Mouse (Mus musculus): Measurements from ENCODE around the gene Pnma5. TPM values are rescaled to one million over a fixed set of nuclear protein-coding genes. Genes with fewer than 3 reads are reported as not detected.

Gene Pnma5
- polyA plus RNA-seq, 1 experiment from 2014 or later = not detected

DNA sequence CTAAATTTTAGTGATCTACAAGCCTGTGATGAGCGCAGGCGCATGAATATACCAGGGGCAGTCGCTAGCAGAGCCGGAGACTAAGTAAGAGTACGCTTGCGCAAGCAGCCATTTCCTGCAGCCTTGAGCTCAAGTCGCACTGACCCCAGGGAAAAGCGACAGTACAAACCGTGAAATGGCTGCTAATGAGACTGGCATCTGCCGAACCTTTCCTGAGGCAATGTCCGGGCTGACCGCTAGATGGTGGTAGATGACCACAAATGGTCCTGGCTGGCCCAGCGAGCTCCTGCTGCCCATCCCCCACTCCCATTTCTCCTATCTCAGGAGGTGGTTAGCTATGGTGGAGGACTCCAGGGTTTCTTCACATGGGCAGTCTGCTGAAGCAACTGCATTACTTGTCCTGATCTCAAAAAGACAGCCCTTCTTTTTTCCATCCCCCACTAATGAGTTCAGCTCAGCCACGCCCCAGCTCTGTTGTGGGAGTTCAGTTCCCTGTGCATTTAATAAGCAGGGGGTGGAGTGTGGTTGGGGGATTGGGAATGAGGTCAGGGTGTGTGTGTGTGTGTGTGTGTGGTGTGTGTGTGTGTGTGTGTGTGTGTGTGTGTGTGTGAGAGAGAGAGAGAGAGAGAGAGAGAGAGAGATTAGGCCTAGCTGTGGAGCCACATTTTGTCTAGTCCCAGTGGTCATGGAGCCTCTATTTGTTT is 17.1 kb upstream of the Pnma5 start:
- no peaks in the 10 kb centered on the region for H3K36me3 ChIP-seq (replicated peaks; ENCODE audit: control insufficient read depth, insufficient read depth, low read depth, low read length)
- H3K27ac ChIP-seq (replicated peaks; ENCODE audit: low read depth, low read length) = no peak overlapping the region
- H3K9ac ChIP-seq (replicated peaks; ENCODE audit: low read length) = no peak overlapping the region
- ATAC-seq (replicated peaks; ENCODE audit: insufficient number of reproducible peaks, low FRiP score, low TSS enrichment, low read depth) (peak; percentile 90), DNase-seq (ENCODE audit: low spot score) (peak; percentile 91)
- no peaks in the 10 kb centered on the region for H3K27me3 ChIP-seq (ENCODE audit: control insufficient read depth, insufficient read depth, low read length)
- no peak overlapping the region for H3K4me3 ChIP-seq (ENCODE audit: low read depth, low read length)
- no peak overlapping the region for H3K4me2 ChIP-seq (ENCODE audit: low read depth, low read length)
- 12% methylated on average over 14 of the region's 14 CpGs for WGBS
- H3K9me3 ChIP-seq (replicated peaks; ENCODE audit: control insufficient read depth, low read length) = no peaks in the 10 kb centered on the region
- no peaks in the 10 kb centered on the region for H3K4me1 ChIP-seq (ENCODE audit: control insufficient read depth, insufficient read depth, low read length)

- Histone ChIP-seq H3K27ac (replicated peaks; ENCODE audit: low read depth, low read length) (no peak overlapping the region), H3K36me3 (replicated peaks; ENCODE audit: control insufficient read depth, insufficient read depth, low read depth, low read length) (no peaks in the 10 kb centered on the region), H3K9me3 (replicated peaks; ENCODE audit: control insufficient read depth, low read length) (no peaks in the 10 kb centered on the region), H3K9ac (replicated peaks; ENCODE audit: low read length) (no peak overlapping the region), H3K4me3 (ENCODE audit: low read depth, low read length) (no peak overlapping the region), H3K4me2 (ENCODE audit: low read depth, low read length) (no peak overlapping the region), H3K4me1 (ENCODE audit: control insufficient read depth, insufficient read depth, low read length) (no peaks in the 10 kb centered on the region), H3K27me3 (ENCODE audit: control insufficient read depth, insufficient read depth, low read length) (no peaks in the 10 kb centered on the region)
- ATAC-seq (replicated peaks; ENCODE audit: insufficient number of reproducible peaks, low FRiP score, low TSS enrichment, low read depth) = no peak
- WGBS = 79% methylated on average over 12 of the region's 12 CpGs
- DNase-seq (ENCODE audit: low spot score) = no peak
Observed at GRCm38 (mm10) chrX:73039666-73040065, 2.8 kb upstream of the Pnma5 start.

GRCm38 (mm10) chrX:73038831-73039230 is 1.9 kb upstream of the Pnma5 start:
- H3K9me3 ChIP-seq (replicated peaks; ENCODE audit: control insufficient read depth, low read length) = no peaks in the 10 kb centered on the region
- H3K9ac ChIP-seq (replicated peaks; ENCODE audit: low read length) = no peak overlapping the region
- 80% methylated on average over 8 of the region's 8 CpGs for WGBS
- ATAC-seq (replicated peaks; ENCODE audit: insufficient number of reproducible peaks, low FRiP score, low TSS enrichment, low read depth) = no peak
- H3K27ac ChIP-seq (replicated peaks; ENCODE audit: low read depth, low read length) = no peak overlapping the region
- no peaks in the 10 kb centered on the region for H3K27me3 ChIP-seq (ENCODE audit: control insufficient read depth, insufficient read depth, low read length)
- H3K4me3 ChIP-seq (ENCODE audit: low read depth, low read length) = no peak overlapping the region
- no peaks in the 10 kb centered on the region for H3K4me1 ChIP-seq (ENCODE audit: control insufficient read depth, insufficient read depth, low read length)
- no peak overlapping the region for H3K4me2 ChIP-seq (ENCODE audit: low read depth, low read length)
- H3K36me3 ChIP-seq (replicated peaks; ENCODE audit: control insufficient read depth, insufficient read depth, low read depth, low read length) = no peaks in the 10 kb centered on the region
- no peak for DNase-seq (ENCODE audit: low spot score)

GRCm38 (mm10) chrX:73012846-73013245 is 24.1 kb downstream of the Pnma5 start:
- no peaks in the 10 kb centered on the region for H3K4me1 ChIP-seq (ENCODE audit: control insufficient read depth, insufficient read depth, low read length)
- ATAC-seq (replicated peaks; ENCODE audit: insufficient number of reproducible peaks, low FRiP score, low TSS enrichment, low read depth) (no peak), DNase-seq (ENCODE audit: low spot score) (no peak)
- 61% methylated on average over 4 of the region's 4 CpGs for WGBS
- no peak overlapping the region for H3K4me3 ChIP-seq (ENCODE audit: low read depth, low read length)
- no peaks in the 10 kb centered on the region for H3K27me3 ChIP-seq (ENCODE audit: control insufficient read depth, insufficient read depth, low read length)
- H3K9ac ChIP-seq (replicated peaks; ENCODE audit: low read length) = no peak overlapping the region
- H3K36me3 ChIP-seq (replicated peaks; ENCODE audit: control insufficient read depth, insufficient read depth, low read depth, low read length) = no peaks in the 10 kb centered on the region
- no peaks in the 10 kb centered on the region for H3K9me3 ChIP-seq (replicated peaks; ENCODE audit: control insufficient read depth, low read length)
- no peak overlapping the region for H3K27ac ChIP-seq (replicated peaks; ENCODE audit: low read depth, low read length)
- H3K4me2 ChIP-seq (ENCODE audit: low read depth, low read length) = no peak overlapping the region

- peak overlapping the region; percentile 37; the same call in 1 of the 2 replicates for H3K9ac ChIP-seq (replicated peaks; ENCODE audit: low read length)
- H3K4me2 ChIP-seq (ENCODE audit: low read depth, low read length) = peak overlapping the region; percentile 29
- H3K9me3 ChIP-seq (replicated peaks; ENCODE audit: control insufficient read depth, low read length) = no peaks in the 10 kb centered on the region
- no peaks in the 10 kb centered on the region for H3K36me3 ChIP-seq (replicated peaks; ENCODE audit: control insufficient read depth, insufficient read depth, low read depth, low read length)
- peak; percentile 92 for DNase-seq (ENCODE audit: low spot score)
- no peaks in the 10 kb centered on the region for H3K27me3 ChIP-seq (ENCODE audit: control insufficient read depth, insufficient read depth, low read length)
- WGBS = 10% methylated on average over 17 of the region's 27 CpGs
- peak overlapping the region; percentile 26 for H3K4me3 ChIP-seq (ENCODE audit: low read depth, low read length)
- no peak overlapping the region for H3K27ac ChIP-seq (replicated peaks; ENCODE audit: low read depth, low read length)
- peak; percentile 100 for ATAC-seq (replicated peaks; ENCODE audit: insufficient number of reproducible peaks, low FRiP score, low TSS enrichment, low read depth)
- no peaks in the 10 kb centered on the region for H3K4me1 ChIP-seq (ENCODE audit: control insufficient read depth, insufficient read depth, low read length)
Observed at GRCm38 (mm10) chrX:73007597-73008479, 29.1 kb downstream of the Pnma5 start.

DNA sequence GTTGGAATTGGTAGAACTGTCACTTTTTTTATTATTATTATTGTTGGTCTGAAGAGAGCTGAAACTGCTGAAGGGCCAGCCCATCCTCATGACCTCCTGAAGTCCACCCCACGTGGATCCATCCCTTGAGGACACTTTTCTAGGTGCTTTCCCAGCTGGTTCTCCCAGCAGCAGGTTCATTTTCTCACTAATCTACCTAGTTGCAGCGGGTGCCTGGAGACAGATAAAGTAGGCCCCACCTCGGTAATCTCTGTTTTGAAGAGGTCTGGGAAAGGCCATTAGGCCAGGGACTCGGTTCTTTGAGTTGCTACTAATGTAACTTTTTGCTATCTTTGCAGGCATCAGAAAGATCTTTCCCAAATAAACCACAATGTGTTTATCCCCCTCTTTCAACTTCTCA is 31.2 kb downstream of the Pnma5 start:
- no peak overlapping the region for H3K27ac ChIP-seq (replicated peaks; ENCODE audit: low read depth, low read length)
- H3K27me3 ChIP-seq (ENCODE audit: control insufficient read depth, insufficient read depth, low read length) = no peaks in the 10 kb centered on the region
- H3K9ac ChIP-seq (replicated peaks; ENCODE audit: low read length) = no peak overlapping the region
- no peak for DNase-seq (ENCODE audit: low spot score)
- no peak for ATAC-seq (replicated peaks; ENCODE audit: insufficient number of reproducible peaks, low FRiP score, low TSS enrichment, low read depth)
- H3K9me3 ChIP-seq (replicated peaks; ENCODE audit: control insufficient read depth, low read length) = no peaks in the 10 kb centered on the region
- 64% methylated on average over 4 of the region's 4 CpGs for WGBS
- no peaks in the 10 kb centered on the region for H3K4me1 ChIP-seq (ENCODE audit: control insufficient read depth, insufficient read depth, low read length)
- H3K36me3 ChIP-seq (replicated peaks; ENCODE audit: control insufficient read depth, insufficient read depth, low read depth, low read length) = no peaks in the 10 kb centered on the region
- H3K4me2 ChIP-seq (ENCODE audit: low read depth, low read length) = no peak overlapping the region
- H3K4me3 ChIP-seq (ENCODE audit: low read depth, low read length) = no peak overlapping the region

GRCm38 (mm10) chrX:73003110-73003509 is 33.8 kb downstream of the Pnma5 start:
- H3K9me3 ChIP-seq (replicated peaks; ENCODE audit: control insufficient read depth, low read length) = no peaks in the 10 kb centered on the region
- 80% methylated on average over 5 of the region's 5 CpGs for WGBS

GRCm38 (mm10) chrX:72995542-72995941 is 41.4 kb downstream of the Pnma5 start:
- Histone ChIP-seq H3K27me3 (ENCODE audit: control insufficient read depth, insufficient read depth, low read length) (no peaks in the 10 kb centered on the region), H3K4me2 (ENCODE audit: low read depth, low read length) (no peak overlapping the region), H3K9me3 (replicated peaks; ENCODE audit: control insufficient read depth, low read length) (no peaks in the 10 kb centered on the region), H3K9ac (replicated peaks; ENCODE audit: low read length) (no peak overlapping the region), H3K4me1 (ENCODE audit: control insufficient read depth, insufficient read depth, low read length) (no peaks in the 10 kb centered on the region), H3K4me3 (ENCODE audit: low read depth, low read length) (no peak overlapping the region), H3K27ac (replicated peaks; ENCODE audit: low read depth, low read length) (no peak overlapping the region), H3K36me3 (replicated peaks; ENCODE audit: control insufficient read depth, insufficient read depth, low read depth, low read length) (no peaks in the 10 kb centered on the region)
- DNase-seq (ENCODE audit: low spot score) = no peak
- ATAC-seq (replicated peaks; ENCODE audit: insufficient number of reproducible peaks, low FRiP score, low TSS enrichment, low read depth) = no peak
- WGBS = 87% methylated on average over 3 of the region's 3 CpGs

More at GRCm38 (mm10) chrX:73003110-73003509, 33.8 kb downstream of the Pnma5 start:
- Histone ChIP-seq H3K36me3 (replicated peaks; ENCODE audit: control insufficient read depth, insufficient read depth, low read depth, low read length) (no peaks in the 10 kb centered on the region), H3K4me3 (ENCODE audit: low read depth, low read length) (no peak overlapping the region), H3K4me1 (ENCODE audit: control insufficient read depth, insufficient read depth, low read length) (no peaks in the 10 kb centered on the region), H3K27me3 (ENCODE audit: control insufficient read depth, insufficient read depth, low read length) (no peaks in the 10 kb centered on the region), H3K9ac (replicated peaks; ENCODE audit: low read length) (no peak overlapping the region), H3K27ac (replicated peaks; ENCODE audit: low read depth, low read length) (no peak overlapping the region), H3K4me2 (ENCODE audit: low read depth, low read length) (no peak overlapping the region)
- ATAC-seq (replicated peaks; ENCODE audit: insufficient number of reproducible peaks, low FRiP score, low TSS enrichment, low read depth) (no peak), DNase-seq (ENCODE audit: low spot score) (no peak)
